Mouse (Mus musculus): Measurements from ENCODE around the gene Vac14. TPM values are rescaled to one million over a fixed set of nuclear protein-coding genes. Genes with fewer than 3 reads are reported as not detected.

The Vac14 gene
- polyA plus RNA-seq, 1 experiment: 34.3 TPM

DNA sequence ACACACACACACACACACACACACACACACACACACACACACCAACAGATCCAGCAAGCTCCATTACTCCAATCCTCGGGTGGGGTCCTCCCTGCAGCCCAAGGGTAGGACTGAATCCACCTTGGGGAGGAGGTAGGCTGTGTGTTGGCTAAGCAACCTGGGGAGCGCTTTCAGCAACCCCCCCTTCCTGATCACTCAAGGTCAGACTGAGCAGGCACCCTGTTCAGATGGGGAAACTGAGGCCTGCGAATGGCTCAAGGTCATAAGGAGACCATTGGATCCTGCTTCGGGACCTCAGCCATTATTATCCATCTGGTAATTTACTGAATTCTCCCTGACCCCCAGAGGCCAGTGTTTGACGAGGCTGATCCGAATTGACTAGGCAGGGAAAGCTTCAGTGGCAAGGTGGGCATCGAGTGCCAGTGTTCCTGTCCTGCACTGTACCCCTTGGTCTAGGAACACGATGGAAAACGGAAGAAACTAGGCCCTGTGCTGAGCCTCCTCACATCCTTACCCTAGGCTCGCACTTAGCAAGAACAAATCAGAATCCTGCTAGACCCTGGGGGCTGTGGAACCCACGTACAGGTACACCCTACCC is 104.1 kb downstream of the Vac14 start:
- no peak for TF ChIP-seq CTCF (IDR thresholded peaks at IDR 0.05; ENCODE audit: extremely low read depth, insufficient read depth, insufficient read length, insufficient replicate concordance)
- TF ChIP-seq POLR2A (IDR thresholded peaks at IDR 0.05; ENCODE audit: low read depth, low read length): no peak
- H3K4me1 ChIP-seq (ENCODE audit: control insufficient read depth, insufficient read depth, insufficient read length): no peaks in the 10 kb centered on the region
- H3K27ac ChIP-seq (ENCODE audit: insufficient read depth, low read length): no peak overlapping the region
- H3K36me3 ChIP-seq (ENCODE audit: control insufficient read depth, insufficient read depth, low read length): no peaks in the 10 kb centered on the region
- peak overlapping the region; percentile 51; the same call in 1 of the 2 replicates for H3K4me3 ChIP-seq (ENCODE audit: extremely low read depth, insufficient read depth, insufficient read length)
- H3K27me3 ChIP-seq (ENCODE audit: control insufficient read depth, insufficient read depth, low read length): peaks cover 7% of the 10 kb centered on the region
- WGBS: 72% methylated on average over 11 of the region's 11 CpGs
- DNase-seq (ENCODE audit: low read depth in 1 of 2, low spot score in 2 of 2): no peak

- 84% methylated on average over 3 of the region's 3 CpGs for WGBS
- no peak overlapping the region for H3K27ac ChIP-seq (ENCODE audit: insufficient read depth, low read length)
- peaks cover 7% of the 10 kb centered on the region for H3K27me3 ChIP-seq (ENCODE audit: control insufficient read depth, insufficient read depth, low read length)
- H3K4me3 ChIP-seq (ENCODE audit: extremely low read depth, insufficient read depth, insufficient read length): no peak overlapping the region
- TF ChIP-seq CTCF (IDR thresholded peaks at IDR 0.05; ENCODE audit: extremely low read depth, insufficient read depth, insufficient read length, insufficient replicate concordance): no peak
- TF ChIP-seq POLR2A (IDR thresholded peaks at IDR 0.05; ENCODE audit: low read depth, low read length): no peak
- no peaks in the 10 kb centered on the region for H3K4me1 ChIP-seq (ENCODE audit: control insufficient read depth, insufficient read depth, insufficient read length)
- no peaks in the 10 kb centered on the region for H3K36me3 ChIP-seq (ENCODE audit: control insufficient read depth, insufficient read depth, low read length)
- DNase-seq (ENCODE audit: low read depth in 1 of 2, low spot score in 2 of 2): no peak
Observed at GRCm38 (mm10) chr8:110724493-110724892, 106.1 kb downstream of the Vac14 start.

- TF ChIP-seq CTCF (IDR thresholded peaks at IDR 0.05; ENCODE audit: extremely low read depth, insufficient read depth, insufficient read length, insufficient replicate concordance): no peak
- peaks cover 7% of the 10 kb centered on the region for H3K27me3 ChIP-seq (ENCODE audit: control insufficient read depth, insufficient read depth, low read length)
- no peak overlapping the region for H3K4me3 ChIP-seq (ENCODE audit: extremely low read depth, insufficient read depth, insufficient read length)
- H3K4me1 ChIP-seq (ENCODE audit: control insufficient read depth, insufficient read depth, insufficient read length): no peaks in the 10 kb centered on the region
- WGBS: 73% methylated on average over 7 of the region's 7 CpGs
- no peaks in the 10 kb centered on the region for H3K36me3 ChIP-seq (ENCODE audit: control insufficient read depth, insufficient read depth, low read length)
- no peak for DNase-seq (ENCODE audit: low read depth in 1 of 2, low spot score in 2 of 2)
- H3K27ac ChIP-seq (ENCODE audit: insufficient read depth, low read length): 0 out of 2 replicates have a peak overlapping the region, but pooled peaks have one; percentile 41
Observed at GRCm38 (mm10) chr8:110725084-110725838, 106.9 kb downstream of the Vac14 start.

DNA sequence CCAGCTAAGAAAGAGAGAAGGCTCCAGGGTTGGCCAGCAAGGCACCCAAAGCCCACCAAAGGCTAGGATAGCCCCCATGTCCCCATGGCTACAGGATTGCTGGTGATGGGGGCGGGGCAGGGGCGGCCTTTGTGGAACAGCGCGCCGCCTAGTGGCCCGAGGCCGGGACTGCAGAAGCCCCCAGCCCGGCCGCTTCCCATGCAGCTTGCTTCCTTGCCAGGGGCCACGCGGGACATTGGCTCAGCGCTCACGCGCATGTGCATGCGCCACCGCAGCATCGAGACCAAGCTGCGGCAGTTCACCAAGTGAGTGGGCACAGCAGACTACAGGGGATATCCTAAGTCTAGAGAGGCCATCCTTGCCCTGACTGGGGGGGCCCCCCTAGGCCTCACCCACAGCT is 108.5 kb downstream of the Vac14 start:
- DNase-seq (ENCODE audit: low read depth in 1 of 2, low spot score in 2 of 2): no peak
- no peak overlapping the region for H3K4me3 ChIP-seq (ENCODE audit: extremely low read depth, insufficient read depth, insufficient read length)
- 27% methylated on average over 18 of the region's 18 CpGs for WGBS
- no peak overlapping the region for H3K27ac ChIP-seq (ENCODE audit: insufficient read depth, low read length)
- H3K36me3 ChIP-seq (ENCODE audit: control insufficient read depth, insufficient read depth, low read length): no peaks in the 10 kb centered on the region
- no peaks in the 10 kb centered on the region for H3K4me1 ChIP-seq (ENCODE audit: control insufficient read depth, insufficient read depth, insufficient read length)
- peaks cover 1% of the 10 kb centered on the region; the same call in 1 of the 2 replicates for H3K27me3 ChIP-seq (ENCODE audit: control insufficient read depth, insufficient read depth, low read length)
- no peak for TF ChIP-seq POLR2A (IDR thresholded peaks at IDR 0.05; ENCODE audit: low read depth, low read length)
- TF ChIP-seq CTCF (IDR thresholded peaks at IDR 0.05; ENCODE audit: extremely low read depth, insufficient read depth, insufficient read length, insufficient replicate concordance): peak; percentile 45; the same call in 1 of the 2 replicates

GRCm38 (mm10) chr8:110731346-110731859 is 113.0 kb downstream of the Vac14 start:
- no peaks in the 10 kb centered on the region for H3K27me3 ChIP-seq (ENCODE audit: control insufficient read depth, insufficient read depth, low read length)
- no peak overlapping the region for H3K4me3 ChIP-seq (ENCODE audit: extremely low read depth, insufficient read depth, insufficient read length)
- TF ChIP-seq CTCF (IDR thresholded peaks at IDR 0.05; ENCODE audit: extremely low read depth, insufficient read depth, insufficient read length, insufficient replicate concordance) (no peak), POLR2A (IDR thresholded peaks at IDR 0.05; ENCODE audit: low read depth, low read length) (no peak)
- H3K27ac ChIP-seq (ENCODE audit: insufficient read depth, low read length): no peak overlapping the region
- H3K36me3 ChIP-seq (ENCODE audit: control insufficient read depth, insufficient read depth, low read length): no peaks in the 10 kb centered on the region
- no peak for DNase-seq (ENCODE audit: low read depth in 1 of 2, low spot score in 2 of 2)
- no peaks in the 10 kb centered on the region for H3K4me1 ChIP-seq (ENCODE audit: control insufficient read depth, insufficient read depth, insufficient read length)
- 89% methylated on average over 8 of the region's 8 CpGs for WGBS

- Histone ChIP-seq H3K27ac (ENCODE audit: insufficient read depth, low read length) (no peak overlapping the region), H3K36me3 (ENCODE audit: control insufficient read depth, insufficient read depth, low read length) (peaks cover under 1% of the 10 kb centered on the region; the same call in 1 of the 2 replicates), H3K4me3 (ENCODE audit: extremely low read depth, insufficient read depth, insufficient read length) (no peak overlapping the region), H3K27me3 (ENCODE audit: control insufficient read depth, insufficient read depth, low read length) (no peaks in the 10 kb centered on the region), H3K4me1 (ENCODE audit: control insufficient read depth, insufficient read depth, insufficient read length) (no peaks in the 10 kb centered on the region)
- DNase-seq (ENCODE audit: low read depth in 1 of 2, low spot score in 2 of 2): no peak
- 90% methylated on average over 8 of the region's 8 CpGs for WGBS
- TF ChIP-seq POLR2A (IDR thresholded peaks at IDR 0.05; ENCODE audit: low read depth, low read length): no peak
- no peak for TF ChIP-seq CTCF (IDR thresholded peaks at IDR 0.05; ENCODE audit: extremely low read depth, insufficient read depth, insufficient read length, insufficient replicate concordance)
Observed at GRCm38 (mm10) chr8:110733036-110733435, 114.7 kb downstream of the Vac14 start.
